Mouse (Mus musculus) ES-E14 (cell line): ENCODE data around the gene Fzr1.

Experiments used
- MAFK ChIP-seq: IDR thresholded peaks from 2 replicates; pipeline ENCODE4 v1.6.1; 2014; ENCODE audit warnings: mild to moderate bottlenecking, low read depth, low read length, inconsistent platforms; ENCODE audit not compliant: insufficient read depth
- ZNF384 ChIP-seq: IDR thresholded peaks from 2 replicates; pipeline ENCODE4 v1.6.1; 2012; ENCODE audit warnings: low read depth, low read length, inconsistent platforms

DNA sequence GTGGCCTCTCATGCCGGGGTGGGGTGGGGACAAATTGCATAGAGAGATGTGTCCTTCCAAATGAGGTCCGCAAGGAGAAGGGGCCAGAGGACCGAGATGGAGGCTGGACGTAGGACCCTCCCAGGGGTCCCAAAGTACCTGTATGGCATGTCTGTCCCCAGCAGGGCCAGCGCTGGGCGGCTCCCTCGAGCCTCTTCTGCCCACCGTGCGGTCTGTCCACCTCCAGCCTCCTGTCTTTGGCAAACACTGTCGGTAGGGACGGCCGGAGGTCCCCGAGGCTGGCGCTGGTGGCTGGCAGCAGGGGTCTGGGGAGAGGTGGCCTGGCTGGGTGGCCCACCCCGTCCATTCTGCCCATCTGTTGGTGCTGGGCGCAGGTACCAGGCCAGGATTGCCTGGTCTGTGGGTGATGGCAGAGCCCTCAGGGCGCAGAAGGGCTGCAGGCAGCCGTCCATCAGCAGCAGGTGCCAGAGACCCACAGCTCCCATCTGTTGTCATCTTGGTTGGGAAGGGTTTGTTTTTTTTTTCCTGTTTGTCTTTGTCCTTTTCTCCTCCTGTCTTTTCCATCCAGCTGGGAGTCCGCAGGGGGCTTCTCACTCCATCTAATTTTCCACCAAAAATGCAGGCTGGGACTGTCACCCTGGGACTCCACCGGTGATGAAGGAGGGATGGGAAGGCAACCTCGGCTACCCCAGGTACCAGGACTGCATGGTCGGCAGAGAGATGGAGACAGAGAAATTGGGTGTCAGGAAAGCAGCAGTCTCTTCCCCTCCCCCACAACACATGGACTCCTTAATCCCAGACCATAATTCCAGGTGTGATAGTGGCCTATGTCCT is 22.3 kb upstream of the Fzr1 start:
- TF ChIP-seq ZNF384 (no peak), MAFK (no peak)
